Mouse (Mus musculus): ENCODE measurements around the gene Arrdc1.
"Not testable (repeated sequence)": the region's sequence is repeated elsewhere in the genome, so short reads cannot be mapped to it uniquely, and the experiment has no call there.

The Arrdc1 gene

DNA sequence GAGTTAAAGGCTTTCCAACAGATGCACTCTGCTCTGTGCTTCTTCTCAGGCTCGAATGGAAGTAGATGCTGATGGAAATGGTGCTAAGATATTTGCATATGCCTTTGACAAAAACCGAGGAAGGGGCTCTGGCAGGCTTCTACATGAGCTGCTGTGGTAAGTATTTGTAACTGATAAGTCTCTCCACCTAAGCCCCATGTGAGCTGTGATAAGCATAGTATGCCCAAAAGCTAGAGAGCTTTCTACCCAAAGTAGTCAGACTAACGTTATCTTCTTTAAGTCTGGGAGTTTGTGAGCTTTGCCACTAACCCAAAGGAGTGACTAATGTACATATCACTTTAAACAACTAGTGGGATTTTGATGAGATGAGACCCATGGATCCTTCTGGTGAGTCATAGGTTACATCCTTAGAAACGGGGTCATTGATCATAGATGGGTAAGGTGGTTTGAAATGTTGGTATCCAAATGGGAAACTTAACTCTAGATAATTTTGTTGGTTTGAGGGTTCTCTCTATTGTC, 17.5 kb upstream of the Arrdc1 start:
- Histone ChIP-seq H3K4me3 (replicated peaks; ENCODE audit: low read length) (no peak overlapping the region), H3K36me3 (ENCODE audit: insufficient read depth, low read length) (peaks cover 68% of the 10 kb centered on the region), H3K4me1 (replicated peaks; ENCODE audit: low read depth, low read length) (peaks cover 67% of the 10 kb centered on the region), H3K9me3 (ENCODE audit: low read length) (no peaks in the 10 kb centered on the region), H3K27me3 (ENCODE audit: insufficient read depth, low read length) (no peaks in the 10 kb centered on the region)
- no peak for TF ChIP-seq CTCF (conservative IDR thresholded peaks at IDR 0.05; ENCODE audit: low read length)
- no peak for TF ChIP-seq NANOG (IDR thresholded peaks at IDR 0.05; ENCODE audit: borderline replicate concordance, low read length)
- no peak for TF ChIP-seq POU5F1 (IDR thresholded peaks at IDR 0.05; ENCODE audit: borderline replicate concordance, low read length)

DNA sequence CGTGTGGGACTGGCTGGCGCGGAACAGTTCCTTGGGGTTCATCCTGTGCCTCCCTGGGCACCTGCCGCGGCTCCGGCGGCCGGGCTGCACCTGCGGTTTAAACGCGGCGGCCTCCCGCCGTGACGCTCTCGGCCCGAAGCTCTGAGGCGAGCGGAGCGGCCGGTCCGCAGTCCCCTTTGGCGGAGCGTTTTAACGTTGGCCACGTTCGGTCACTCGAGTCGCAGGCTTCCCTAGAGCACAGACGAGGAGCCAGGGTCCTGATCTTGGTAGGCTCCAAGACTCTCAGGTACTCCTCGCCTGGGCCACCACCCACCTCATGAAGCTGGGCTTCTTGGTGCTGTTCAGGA, 15.1 kb upstream of the Arrdc1 start:
- Histone ChIP-seq H3K27me3 (ENCODE audit: insufficient read depth, low read length) (0 out of 2 replicates have a peak, but pooled peaks cover 2% of the 10 kb centered on the region), H3K4me1 (replicated peaks; ENCODE audit: low read depth, low read length) (peaks cover 55% of the 10 kb centered on the region), H3K9me3 (ENCODE audit: low read length) (no peaks in the 10 kb centered on the region), H3K36me3 (ENCODE audit: insufficient read depth, low read length) (peaks cover 44% of the 10 kb centered on the region), H3K4me3 (replicated peaks; ENCODE audit: low read length) (peak overlapping the region; percentile 97)
- no peak for TF ChIP-seq CTCF (conservative IDR thresholded peaks at IDR 0.05; ENCODE audit: low read length)
- no peak for TF ChIP-seq NANOG (IDR thresholded peaks at IDR 0.05; ENCODE audit: borderline replicate concordance, low read length)

DNA sequence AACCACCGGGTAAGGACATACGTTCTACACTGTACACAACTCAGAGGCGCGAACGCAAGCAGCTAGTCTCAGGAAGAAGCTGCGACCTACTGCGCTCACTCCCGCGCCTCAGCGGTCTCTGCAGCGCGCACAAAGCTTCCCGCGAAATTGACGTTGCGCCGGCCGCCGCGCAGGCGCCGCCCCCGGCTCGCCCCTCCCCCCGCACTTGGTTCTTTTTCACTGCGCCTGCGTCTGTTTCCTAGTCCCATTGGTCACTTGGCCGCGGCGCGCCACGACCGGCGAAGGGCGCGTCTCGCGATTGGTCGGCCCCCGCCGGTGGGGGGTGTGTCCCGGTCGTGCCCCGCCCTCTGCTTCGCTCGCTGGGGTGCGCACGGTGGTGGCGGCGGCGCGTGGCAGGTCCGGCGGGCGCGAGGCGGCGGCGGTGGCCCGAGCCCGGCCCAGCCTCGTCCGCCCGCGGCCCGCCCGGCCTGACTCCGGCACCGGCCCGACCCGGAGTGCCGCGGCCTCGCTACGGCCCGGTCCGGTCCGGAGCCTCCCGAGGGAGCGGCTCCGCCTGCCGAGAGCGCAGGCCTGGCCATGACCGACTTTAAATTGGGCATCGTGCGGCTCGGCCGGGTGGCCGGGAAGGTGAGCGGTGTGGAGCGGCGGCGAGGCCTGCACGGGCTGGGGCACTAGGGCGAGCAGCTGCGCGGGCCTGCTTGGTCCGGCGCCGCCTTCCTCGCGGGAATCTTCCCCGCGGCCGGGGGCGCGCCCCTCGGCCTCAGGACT, 14.6 kb upstream of the Arrdc1 start, which contains the start of gene Zmynd19:
TSS of gene Zmynd19 (plus strand) at position 372 of the 768 bp plus-strand sequence.
- Histone ChIP-seq H3K4me1 (replicated peaks; ENCODE audit: low read depth, low read length) (peaks cover 50% of the 10 kb centered on the region), H3K36me3 (ENCODE audit: insufficient read depth, low read length) (peaks cover 38% of the 10 kb centered on the region), H3K27me3 (ENCODE audit: insufficient read depth, low read length) (0 out of 2 replicates have a peak, but pooled peaks cover 2% of the 10 kb centered on the region), H3K4me3 (replicated peaks; ENCODE audit: low read length) (peak within 1 kb of the TSS; percentile 97), H3K9me3 (ENCODE audit: low read length) (no peaks in the 10 kb centered on the region)
- TF ChIP-seq NANOG (IDR thresholded peaks at IDR 0.05; ENCODE audit: borderline replicate concordance, low read length), result no peak
- TF ChIP-seq POU5F1 (IDR thresholded peaks at IDR 0.05; ENCODE audit: borderline replicate concordance, low read length), result no peak

DNA sequence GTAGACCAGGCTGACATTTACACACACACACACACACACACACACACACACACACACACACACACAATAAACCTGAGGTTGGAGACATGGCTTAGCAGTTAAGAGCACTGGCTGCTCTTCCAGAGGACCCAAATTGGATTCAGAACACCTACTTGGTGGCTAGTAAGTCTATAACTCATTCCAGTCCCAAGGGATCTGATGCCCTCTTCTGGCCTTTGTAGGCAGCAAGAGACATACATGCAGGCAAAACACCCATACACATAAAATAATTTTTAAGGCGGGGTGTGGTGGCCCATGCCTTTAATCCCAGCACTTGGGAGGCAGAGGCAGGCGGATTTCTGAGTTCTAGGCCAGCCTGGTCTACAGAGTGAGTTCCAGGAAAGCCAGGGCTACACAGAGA, 9.3 kb upstream of the Arrdc1 start:
- H3K9me3 ChIP-seq (ENCODE audit: low read length), result not testable (repeated sequence)

DNA sequence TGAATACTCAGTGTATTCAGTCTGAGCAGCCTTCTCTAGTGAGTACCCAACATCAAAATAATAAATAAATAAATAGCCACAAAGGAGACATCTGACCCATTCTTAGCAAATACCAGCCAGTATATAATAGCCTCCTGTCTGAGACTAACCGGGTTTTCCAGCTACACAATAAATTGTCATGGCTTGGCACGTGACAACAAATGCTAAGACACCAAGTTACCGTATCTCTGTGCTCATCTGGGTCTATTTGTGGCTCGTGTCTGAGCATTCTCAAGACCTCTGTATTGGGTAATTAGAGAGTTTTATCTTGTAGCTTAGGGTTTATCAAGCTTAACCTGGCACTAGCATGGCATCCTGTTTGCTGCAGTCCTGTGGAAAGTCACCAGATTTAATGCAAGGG, 7.0 kb upstream of the Arrdc1 start:
- Histone ChIP-seq H3K9me3 (ENCODE audit: low read length) (no peaks in the 10 kb centered on the region), H3K4me3 (replicated peaks; ENCODE audit: low read length) (no peak overlapping the region), H3K4me1 (replicated peaks; ENCODE audit: low read depth, low read length) (no peaks in the 10 kb centered on the region), H3K27me3 (ENCODE audit: insufficient read depth, low read length) (peaks cover 23% of the 10 kb centered on the region), H3K36me3 (ENCODE audit: insufficient read depth, low read length) (no peaks in the 10 kb centered on the region)
- no peak for TF ChIP-seq NANOG (IDR thresholded peaks at IDR 0.05; ENCODE audit: borderline replicate concordance, low read length)
- TF ChIP-seq CTCF (conservative IDR thresholded peaks at IDR 0.05; ENCODE audit: low read length), result no peak
- no peak for TF ChIP-seq POU5F1 (IDR thresholded peaks at IDR 0.05; ENCODE audit: borderline replicate concordance, low read length)

More for the DNA sequence above, 9.3 kb upstream of the Arrdc1 start:
- not testable (repeated sequence) for H3K36me3 ChIP-seq (ENCODE audit: insufficient read depth, low read length); H3K4me1 ChIP-seq (replicated peaks; ENCODE audit: low read depth, low read length); H3K4me3 ChIP-seq (replicated peaks; ENCODE audit: low read length)
- H3K27me3 ChIP-seq (ENCODE audit: insufficient read depth, low read length), result peaks cover 10% of the 10 kb centered on the region; the same call in 1 of the 2 replicates

DNA sequence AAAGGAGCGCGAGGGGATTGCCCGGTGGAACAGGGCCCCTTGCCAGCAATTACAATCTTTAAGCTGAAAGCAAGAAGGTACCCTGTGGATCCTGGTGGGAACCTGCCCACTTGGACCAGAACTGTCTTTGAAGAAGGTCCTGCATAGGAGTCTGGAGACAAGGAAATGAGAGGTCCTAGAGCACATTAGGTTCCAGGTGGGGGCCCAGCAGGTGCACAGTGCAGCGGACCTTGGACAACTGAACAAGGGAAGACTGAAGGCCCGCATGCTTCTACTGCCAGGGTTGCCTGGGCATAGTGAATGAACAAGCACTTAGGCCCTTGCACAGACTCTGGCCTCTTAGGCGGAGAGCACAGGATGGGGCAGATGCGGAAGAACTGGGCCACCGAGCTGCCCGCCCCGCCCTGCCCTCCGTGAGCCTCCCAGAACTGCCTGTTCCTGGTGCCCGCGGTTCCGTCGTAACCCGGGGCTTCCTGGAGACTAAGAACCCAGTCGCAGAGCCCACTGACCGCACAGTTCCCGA, 550 bp downstream of the Arrdc1 start:
- peak overlapping the region; percentile 92 for H3K4me3 ChIP-seq (replicated peaks; ENCODE audit: low read length)
- no peaks in the 10 kb centered on the region for H3K36me3 ChIP-seq (ENCODE audit: insufficient read depth, low read length)
- no peak for TF ChIP-seq CTCF (conservative IDR thresholded peaks at IDR 0.05; ENCODE audit: low read length)
- TF ChIP-seq POU5F1 (IDR thresholded peaks at IDR 0.05; ENCODE audit: borderline replicate concordance, low read length), result no peak
- H3K9me3 ChIP-seq (ENCODE audit: low read length), result no peaks in the 10 kb centered on the region
- H3K4me1 ChIP-seq (replicated peaks; ENCODE audit: low read depth, low read length), result peaks cover 26% of the 10 kb centered on the region
- peaks cover 33% of the 10 kb centered on the region for H3K27me3 ChIP-seq (ENCODE audit: insufficient read depth, low read length)

DNA sequence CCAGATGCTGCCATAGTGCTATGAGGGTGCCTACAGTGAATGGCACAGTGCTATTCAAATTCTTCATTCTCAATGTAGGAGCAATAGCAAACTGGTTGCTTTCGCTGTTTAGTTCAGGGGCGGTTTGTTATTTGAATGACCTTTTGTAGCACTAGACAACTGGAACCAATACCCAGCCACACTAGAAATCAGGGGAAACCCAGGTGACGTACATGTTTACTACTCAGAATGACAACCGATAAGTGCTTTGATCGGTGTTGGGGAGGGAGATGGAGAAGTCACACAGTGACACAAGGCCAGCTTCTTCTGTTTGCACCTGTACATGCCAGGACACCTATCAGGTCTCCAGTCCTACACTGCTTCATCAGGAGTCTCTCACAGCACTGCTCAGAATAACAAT, 5.5 kb downstream of the Arrdc1 start:
- peaks cover 43% of the 10 kb centered on the region for H3K4me1 ChIP-seq (replicated peaks; ENCODE audit: low read depth, low read length)
- H3K9me3 ChIP-seq (ENCODE audit: low read length), result no peaks in the 10 kb centered on the region
- no peak overlapping the region for H3K4me3 ChIP-seq (replicated peaks; ENCODE audit: low read length)
- peaks cover 16% of the 10 kb centered on the region for H3K36me3 ChIP-seq (ENCODE audit: insufficient read depth, low read length)
- peaks cover 15% of the 10 kb centered on the region for H3K27me3 ChIP-seq (ENCODE audit: insufficient read depth, low read length)
- TF ChIP-seq CTCF (conservative IDR thresholded peaks at IDR 0.05; ENCODE audit: low read length) (no peak), NANOG (IDR thresholded peaks at IDR 0.05; ENCODE audit: borderline replicate concordance, low read length) (no peak), POU5F1 (IDR thresholded peaks at IDR 0.05; ENCODE audit: borderline replicate concordance, low read length) (no peak)

DNA sequence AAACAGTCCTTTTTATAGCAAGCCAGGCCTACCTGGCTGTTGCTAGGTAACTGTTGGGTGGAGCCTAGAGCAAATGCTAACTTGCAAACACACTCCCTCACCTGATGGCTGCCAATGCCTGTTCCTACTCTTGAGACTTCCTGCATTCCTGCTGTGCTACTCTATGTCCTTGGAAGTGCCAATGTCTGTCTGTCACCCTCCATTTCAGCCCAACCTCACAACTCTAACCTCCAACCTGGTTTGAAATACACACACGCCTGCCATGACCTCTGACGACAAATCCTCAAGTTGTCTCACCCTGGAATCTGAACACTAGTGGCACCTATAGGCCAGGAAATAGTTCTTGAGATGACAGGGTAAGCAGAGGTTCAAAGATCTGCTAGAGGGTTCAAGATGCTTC, 5.9 kb downstream of the Arrdc1 start:
- H3K36me3 ChIP-seq (ENCODE audit: insufficient read depth, low read length), result peaks cover 16% of the 10 kb centered on the region
- peaks cover 39% of the 10 kb centered on the region for H3K4me1 ChIP-seq (replicated peaks; ENCODE audit: low read depth, low read length)
- H3K9me3 ChIP-seq (ENCODE audit: low read length), result no peaks in the 10 kb centered on the region
- H3K4me3 ChIP-seq (replicated peaks; ENCODE audit: low read length), result no peak overlapping the region
- TF ChIP-seq POU5F1 (IDR thresholded peaks at IDR 0.05; ENCODE audit: borderline replicate concordance, low read length) (no peak), NANOG (IDR thresholded peaks at IDR 0.05; ENCODE audit: borderline replicate concordance, low read length) (no peak), CTCF (conservative IDR thresholded peaks at IDR 0.05; ENCODE audit: low read length) (no peak)
- peaks cover 11% of the 10 kb centered on the region for H3K27me3 ChIP-seq (ENCODE audit: insufficient read depth, low read length)
